Mouse (Mus musculus): Measurements from ENCODE around the gene Zfp385b.
"Not testable (repeated sequence)": the region's sequence is repeated elsewhere in the genome, so short reads cannot be mapped to it uniquely, and the experiment has no call there.

The Zfp385b gene

DNA sequence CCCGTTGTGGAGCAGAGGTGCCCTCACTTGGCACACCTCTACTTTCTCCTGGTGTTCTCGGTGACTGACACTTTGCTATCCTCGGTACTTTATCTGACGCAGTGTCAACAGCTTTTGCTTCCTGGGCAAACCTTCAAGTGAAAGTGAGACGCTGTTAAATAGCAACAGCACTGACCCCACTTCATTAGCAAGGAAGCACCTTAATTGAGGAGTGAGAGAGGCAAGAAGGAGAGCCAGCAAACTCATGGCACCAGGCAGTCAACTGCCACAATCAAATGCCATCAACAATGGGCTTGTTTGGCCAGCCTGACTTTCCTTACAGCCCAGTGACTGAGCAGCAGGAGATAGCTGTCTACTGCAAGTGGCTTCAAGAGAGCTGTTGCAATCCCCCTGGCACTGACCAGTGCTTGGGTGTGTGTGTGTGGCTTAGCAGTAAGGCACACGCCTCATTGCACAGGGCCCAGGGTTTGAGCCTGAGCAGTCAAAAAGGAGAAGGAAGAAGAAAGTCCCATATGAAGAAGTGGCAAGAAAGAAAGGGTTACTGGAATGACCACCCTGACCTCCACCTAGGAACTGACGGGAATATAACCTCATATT lies 365.0 kb downstream of the Zfp385b start:
- in situ Hi-C loops (cut with MboI; ENCODE audit: low pct_unique_long_range_greater_than_20kb in 1 of 2, low sequenced_read_pairs in 2 of 2, unreplicated experiment in 1 of 2) = no loop called here

DNA sequence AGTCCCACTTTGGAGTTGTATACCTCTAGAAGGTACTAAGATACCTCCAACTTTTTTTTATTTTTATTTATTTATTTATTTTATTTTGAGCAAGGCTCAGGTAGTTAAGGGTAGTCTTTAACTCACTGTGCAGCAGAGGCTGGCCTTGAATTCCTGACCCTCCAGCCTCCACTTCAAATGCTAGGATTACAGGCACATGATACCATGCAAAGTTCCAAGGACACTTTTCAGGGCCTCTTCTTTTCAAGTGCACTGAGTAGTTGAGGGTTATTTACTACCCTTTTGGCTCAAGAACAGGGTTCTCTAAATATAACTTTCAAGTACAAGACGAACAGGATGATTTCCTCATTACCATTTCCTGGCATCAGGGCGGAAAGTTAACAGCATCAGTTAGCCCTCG lies 365.7 kb downstream of the Zfp385b start:
- in situ Hi-C loops (cut with MboI; ENCODE audit: low pct_unique_long_range_greater_than_20kb in 1 of 2, low sequenced_read_pairs in 2 of 2, unreplicated experiment in 1 of 2) = no loop called here

DNA sequence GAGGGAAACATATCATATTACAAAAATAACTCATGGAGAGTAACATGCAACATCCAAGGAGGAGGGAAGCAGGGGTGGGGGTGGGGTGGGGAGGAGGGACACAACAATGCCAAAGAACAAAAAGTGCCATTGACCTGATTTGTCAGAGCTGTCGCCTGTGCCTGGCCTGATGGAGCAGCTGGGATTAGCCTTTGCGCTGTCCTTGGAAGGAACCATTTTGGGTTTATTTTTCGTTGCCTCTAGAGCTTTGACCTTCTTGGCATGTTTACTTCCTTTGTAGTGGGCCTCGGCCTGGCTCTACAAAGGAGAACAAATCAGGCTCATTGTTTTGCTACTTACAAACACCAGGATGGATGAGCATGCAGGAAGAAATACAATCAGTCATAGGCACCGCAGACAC lies 369.4 kb downstream of the Zfp385b start:
- in situ Hi-C loops (cut with MboI; ENCODE audit: low pct_unique_long_range_greater_than_20kb in 1 of 2, low sequenced_read_pairs in 2 of 2, unreplicated experiment in 1 of 2) = not testable (repeated sequence)

GRCm38 (mm10) chr2:77448951-77449480 lies 370.4 kb downstream of the Zfp385b start:
- in situ Hi-C loops (cut with MboI; ENCODE audit: low pct_unique_long_range_greater_than_20kb in 1 of 2, low sequenced_read_pairs in 2 of 2, unreplicated experiment in 1 of 2) = no loop called here

DNA sequence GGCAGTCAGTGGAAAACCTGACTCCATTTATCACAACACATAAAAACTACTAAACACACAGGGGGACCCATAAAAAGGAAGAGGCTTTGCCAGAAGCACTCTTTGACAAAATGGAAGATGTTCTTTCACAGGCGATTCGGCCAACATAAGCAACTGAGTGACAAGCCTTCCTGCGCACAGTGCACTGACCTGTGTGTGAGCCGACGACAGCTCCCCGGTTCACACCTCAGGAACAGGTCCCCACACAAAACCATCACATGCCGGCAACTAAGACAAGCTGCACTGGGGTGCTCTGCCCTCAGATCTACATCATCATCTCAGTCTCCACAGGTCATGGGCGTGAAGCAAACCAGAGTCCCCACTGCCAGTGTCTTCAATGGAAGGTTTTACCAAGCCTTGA lies 375.2 kb downstream of the Zfp385b start:
- in situ Hi-C loops (cut with MboI; ENCODE audit: low pct_unique_long_range_greater_than_20kb in 1 of 2, low sequenced_read_pairs in 2 of 2, unreplicated experiment in 1 of 2) = no loop called here

- in situ Hi-C loops (cut with MboI; ENCODE audit: low pct_unique_long_range_greater_than_20kb in 1 of 2, low sequenced_read_pairs in 2 of 2, unreplicated experiment in 1 of 2) = no loop called here
These were observed 378.8 kb downstream of the Zfp385b start for GRCm38 (mm10) chr2:77440591-77440990.

- in situ Hi-C loops (cut with MboI; ENCODE audit: low pct_unique_long_range_greater_than_20kb in 1 of 2, low sequenced_read_pairs in 2 of 2, unreplicated experiment in 1 of 2) = no loop called here
These were observed 383.1 kb downstream of the Zfp385b start for GRCm38 (mm10) chr2:77436241-77436759.

DNA sequence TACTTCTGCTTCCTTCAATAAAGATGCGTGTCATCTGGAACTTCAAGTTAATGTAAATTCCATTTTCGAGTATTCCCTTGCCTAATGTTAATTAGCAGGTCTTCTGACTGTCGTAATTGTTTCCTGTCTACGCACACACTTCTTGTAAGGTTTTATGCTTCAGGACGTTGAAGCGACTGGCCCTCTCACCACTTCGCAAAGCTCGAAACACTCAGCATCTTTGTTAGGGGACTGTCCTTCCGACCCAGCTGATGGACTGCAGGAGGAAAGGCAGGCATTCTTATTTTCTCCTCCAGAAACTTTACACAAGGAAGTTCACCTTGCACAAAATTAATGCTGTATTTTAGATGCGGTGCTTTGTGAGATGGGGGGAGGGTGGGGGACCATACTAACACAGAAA lies 400.0 kb downstream of the Zfp385b start:
- in situ Hi-C loops (cut with MboI; ENCODE audit: low pct_unique_long_range_greater_than_20kb in 1 of 2, low sequenced_read_pairs in 2 of 2, unreplicated experiment in 1 of 2) = no loop called here

- in situ Hi-C loops (cut with MboI; ENCODE audit: low pct_unique_long_range_greater_than_20kb in 1 of 2, low sequenced_read_pairs in 2 of 2, unreplicated experiment in 1 of 2) = no loop called here
These were observed 401.4 kb downstream of the Zfp385b start for GRCm38 (mm10) chr2:77418078-77418477.

GRCm38 (mm10) chr2:77412171-77412570 lies 407.3 kb downstream of the Zfp385b start:
- in situ Hi-C loops (cut with MboI; ENCODE audit: low pct_unique_long_range_greater_than_20kb in 1 of 2, low sequenced_read_pairs in 2 of 2, unreplicated experiment in 1 of 2) = no loop called here

DNA sequence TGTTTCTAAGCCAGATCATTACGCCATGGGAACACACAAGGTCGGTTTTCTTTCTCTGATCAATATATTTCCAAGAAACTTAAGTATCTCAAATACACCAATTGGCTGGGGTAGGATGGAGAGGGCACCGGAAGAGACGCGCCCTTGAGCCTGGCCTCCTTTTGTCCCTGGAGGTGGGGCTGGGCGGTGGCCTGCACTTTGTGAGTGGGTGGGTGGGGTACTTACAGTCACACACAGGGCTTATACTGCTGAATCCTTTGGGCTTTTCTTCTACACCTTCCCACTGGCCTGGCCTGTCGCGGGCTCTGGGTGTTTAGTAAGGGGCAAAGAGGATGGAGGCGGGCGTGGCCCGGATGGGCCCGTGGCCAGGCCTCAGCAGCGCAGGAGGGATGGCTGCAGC lies 407.8 kb downstream of the Zfp385b start:
- in situ Hi-C loops (cut with MboI; ENCODE audit: low pct_unique_long_range_greater_than_20kb in 1 of 2, low sequenced_read_pairs in 2 of 2, unreplicated experiment in 1 of 2) = no loop called here

- in situ Hi-C loops (cut with MboI; ENCODE audit: low pct_unique_long_range_greater_than_20kb in 1 of 2, low sequenced_read_pairs in 2 of 2, unreplicated experiment in 1 of 2) = no loop called here
These were observed 409.8 kb downstream of the Zfp385b start for GRCm38 (mm10) chr2:77409521-77410135.

DNA sequence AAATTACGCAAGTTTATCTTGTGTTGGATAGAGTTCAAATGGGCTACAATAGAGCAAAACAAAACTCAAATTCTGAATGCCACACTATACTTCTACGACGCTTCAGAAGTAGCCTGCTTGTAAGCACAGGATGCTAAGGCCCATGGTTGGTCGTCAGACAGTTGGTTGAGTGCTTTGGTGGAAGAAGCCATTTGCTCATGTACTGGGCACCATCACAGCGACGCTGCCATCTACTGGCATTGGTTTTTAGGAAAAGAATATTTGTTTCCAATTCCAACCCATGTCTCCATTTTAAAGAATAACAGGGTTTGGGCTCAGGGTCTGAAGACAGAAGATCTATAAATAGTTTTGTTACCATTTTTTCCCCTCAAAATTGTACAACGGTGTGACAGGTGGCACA lies 410.5 kb downstream of the Zfp385b start:
- in situ Hi-C loops (cut with MboI; ENCODE audit: low pct_unique_long_range_greater_than_20kb in 1 of 2, low sequenced_read_pairs in 2 of 2, unreplicated experiment in 1 of 2) = no loop called here

DNA sequence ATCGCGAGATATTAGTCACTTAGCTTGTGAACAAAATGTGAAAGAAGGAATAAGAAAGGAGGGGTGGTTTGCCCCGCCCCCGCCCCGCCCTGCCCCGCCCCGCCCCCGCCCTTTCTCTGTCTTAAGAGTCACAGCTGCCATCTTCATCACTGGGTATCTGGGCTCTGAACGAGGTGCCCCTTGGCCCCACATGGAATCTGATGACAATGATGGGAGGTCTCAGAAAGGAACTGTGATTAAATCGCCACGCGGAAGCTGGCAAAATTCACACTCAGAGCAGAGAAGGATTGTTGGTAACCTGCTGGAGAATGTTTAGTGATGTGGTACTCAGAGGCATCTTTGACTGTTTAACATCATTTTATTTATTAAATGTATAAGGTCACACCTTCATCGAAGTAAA lies 417.1 kb downstream of the Zfp385b start:
- in situ Hi-C loops (cut with MboI; ENCODE audit: low pct_unique_long_range_greater_than_20kb in 1 of 2, low sequenced_read_pairs in 2 of 2, unreplicated experiment in 1 of 2) = no loop called here

DNA sequence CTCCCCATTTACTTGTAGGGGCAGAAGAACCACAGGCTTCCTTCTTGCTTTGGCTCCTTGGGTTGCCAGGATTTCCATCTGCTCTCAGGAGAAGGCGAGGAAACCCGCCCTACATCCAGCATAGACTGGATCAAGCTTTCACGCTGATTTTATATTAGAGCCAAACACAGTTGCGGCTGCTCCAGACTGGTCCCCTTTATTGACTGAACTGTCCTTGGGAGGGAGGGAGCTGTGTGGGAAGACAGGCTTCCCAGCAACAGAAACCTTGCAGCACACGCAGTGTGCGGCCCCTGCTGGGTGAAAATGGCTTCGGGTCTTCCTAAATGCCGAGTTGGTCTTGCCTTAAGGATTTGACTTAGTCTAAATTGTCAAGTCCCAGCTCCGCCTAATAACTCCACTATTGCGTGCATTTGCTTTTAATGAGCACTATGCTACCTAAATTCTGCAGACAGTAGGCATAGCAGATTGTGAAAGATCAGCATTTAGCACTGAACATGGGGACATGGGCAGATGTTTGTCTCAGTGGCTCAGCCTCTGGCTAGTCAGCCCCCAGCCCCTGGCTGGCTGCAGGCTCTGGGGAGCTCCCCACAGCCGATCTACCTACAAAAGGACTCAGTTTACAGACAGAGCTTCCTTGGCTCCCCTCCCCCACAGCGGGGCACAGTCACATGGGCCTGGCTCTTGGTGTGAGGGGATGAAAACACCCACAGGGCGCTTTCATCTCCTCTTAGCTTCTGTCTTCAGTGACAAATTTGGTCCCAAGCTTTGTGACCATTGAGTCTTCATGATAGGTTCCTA lies 417.8 kb downstream of the Zfp385b start:
- in situ Hi-C loops (cut with MboI; ENCODE audit: low pct_unique_long_range_greater_than_20kb in 1 of 2, low sequenced_read_pairs in 2 of 2, unreplicated experiment in 1 of 2) = no loop called here

DNA sequence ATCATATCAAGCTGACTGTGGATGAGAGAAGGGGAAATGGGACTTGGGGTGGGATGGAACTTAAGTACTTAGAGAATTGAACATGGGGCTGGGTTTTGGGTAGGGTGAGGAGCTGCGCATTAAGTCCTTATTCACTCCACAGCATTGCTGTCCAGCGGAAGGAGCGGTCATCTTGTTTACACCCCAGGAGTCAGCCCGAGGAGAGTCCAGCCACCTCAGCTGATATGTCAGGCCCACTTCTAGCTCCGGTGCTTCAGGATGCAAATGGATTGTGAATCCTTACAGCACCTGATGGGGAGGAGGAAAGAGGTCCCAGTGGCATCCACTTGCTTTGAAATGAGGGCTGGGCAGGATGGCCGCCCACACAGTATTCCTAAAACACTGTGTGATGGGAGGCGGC lies 425.6 kb downstream of the Zfp385b start:
- in situ Hi-C loops (cut with MboI; ENCODE audit: low pct_unique_long_range_greater_than_20kb in 1 of 2, low sequenced_read_pairs in 2 of 2, unreplicated experiment in 1 of 2) = loop anchor here in 1 of 2 experiments (25.0 kb wide), 1 partner anchor 318 kb away; no protein-coding TSS in a partner anchor

DNA sequence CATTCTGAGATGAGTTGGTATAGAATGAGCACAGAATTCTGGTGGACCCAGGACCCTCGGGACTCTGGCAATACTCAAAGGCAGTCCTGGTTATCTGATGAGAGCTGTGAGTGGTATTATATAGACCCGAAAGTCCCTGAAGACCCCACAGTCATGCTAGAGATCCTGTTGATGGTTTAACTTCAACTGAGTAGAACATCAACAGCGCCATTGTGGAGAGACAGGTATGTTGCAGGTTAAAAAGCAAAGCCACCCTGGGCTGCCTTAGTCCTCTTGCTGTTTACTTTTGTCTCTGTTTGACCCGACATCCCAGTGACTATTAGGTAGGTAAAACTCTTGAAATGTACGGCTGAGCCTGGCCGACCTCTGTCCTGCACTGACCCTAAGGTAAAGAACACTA lies 431.3 kb downstream of the Zfp385b start:
- in situ Hi-C loops (cut with MboI; ENCODE audit: low pct_unique_long_range_greater_than_20kb in 1 of 2, low sequenced_read_pairs in 2 of 2, unreplicated experiment in 1 of 2) = loop anchor here (10.0 to 25.0 kb wide), 2 partner anchors 324 to 327 kb away; no protein-coding TSS in a partner anchor

DNA sequence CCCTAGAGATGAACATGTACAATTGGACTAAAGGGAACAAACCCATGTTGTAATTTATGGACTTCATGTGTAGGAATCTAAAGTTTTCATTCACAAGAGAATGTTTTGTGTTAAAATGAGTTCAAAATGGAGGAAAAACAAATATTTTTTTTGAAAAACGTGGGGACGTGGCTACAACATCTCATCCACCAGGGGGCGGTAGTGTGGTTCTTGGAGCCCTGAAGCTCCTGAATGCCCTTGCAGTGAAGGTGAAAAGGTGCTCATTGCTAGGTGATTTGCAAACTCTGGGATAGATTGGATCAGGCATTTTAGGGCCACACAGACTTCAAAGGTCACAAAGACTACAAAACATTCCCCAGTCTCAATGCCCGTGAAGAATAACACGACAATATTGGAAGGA lies 432.9 kb downstream of the Zfp385b start:
- in situ Hi-C loops (cut with MboI; ENCODE audit: low pct_unique_long_range_greater_than_20kb in 1 of 2, low sequenced_read_pairs in 2 of 2, unreplicated experiment in 1 of 2) = loop anchor here (10.0 to 25.0 kb wide), 2 partner anchors 326 to 328 kb away; no protein-coding TSS in a partner anchor

GRCm38 (mm10) chr2:77382766-77383165 lies 436.7 kb downstream of the Zfp385b start:
- in situ Hi-C loops (cut with MboI; ENCODE audit: low pct_unique_long_range_greater_than_20kb in 1 of 2, low sequenced_read_pairs in 2 of 2, unreplicated experiment in 1 of 2) = loop anchor here (10.0 to 25.0 kb wide), 2 partner anchors 330 to 332 kb away; no protein-coding TSS in a partner anchor
